Mouse (Mus musculus) left cerebral cortex, adult 2 months (tissue): ENCODE data around the gene Pdzd8. TPM values are rescaled to one million over a fixed set of nuclear protein-coding genes. Genes with fewer than 3 reads are reported as not detected.

ENCODE experiments used
- DNase-seq, 2 experiments: peaks; one replicate each; pipeline ENCODE4 v3.0.0; 2021 to 2022; ENCODE audit warnings: low spot score in 2 of 2, mixed read lengths in 1 of 2; ENCODE audit errors: extremely low spot score in 1 of 2
- H3K27ac ChIP-seq: fragments of 200-600 bp; 2 replicates; pipeline ENCODE4 v1.8.1; 2022
- H3K4me3 ChIP-seq: fragments of 200-600 bp; 2 replicates; pipeline ENCODE4 v1.8.1; 2022
- CTCF ChIP-seq: fragments of 200-600 bp; IDR thresholded peaks from 2 replicates; pipeline ENCODE4 v1.8.1; 2022; ENCODE audit warnings: antibody characterized with exemption, mild to moderate bottlenecking, moderate library complexity
- intact Hi-C: fragments of 180-260 bp; cut with DNase I; formaldehyde crosslinking; loops from one replicate; pipeline ENCODE4 v1.15.1; 2025
- total RNA-seq, 2 experiments: library from RNA; stranded (reverse); gene quantifications; 2 replicates each; pipeline ENCODE4 v1.2.3; 2021

The Pdzd8 gene
- total RNA-seq, 2 experiments from 2014 or later: 58.0 to 58.1 TPM

GRCm38 (mm10) chr19:59321990-59322389 is 23.6 kb downstream of the Pdzd8 start, which contains the start of gene Rps12-ps3:
TSS of gene Rps12-ps3 (plus strand) at chr19:59322290.
- DNase-seq: no peak
- H3K4me3 ChIP-seq: no peak within 1 kb of the TSS
- no peak within 1 kb of the TSS for H3K27ac ChIP-seq
- intact Hi-C loops: no loop called here
- no peak for TF ChIP-seq CTCF

GRCm38 (mm10) chr19:59316571-59316970 is 29.0 kb downstream of the Pdzd8 start:
- peak; percentile 82 for TF ChIP-seq CTCF
- peak in 1 of 2 experiments; percentile 23 for DNase-seq
- Histone ChIP-seq H3K4me3 (no peak overlapping the region), H3K27ac (no peak overlapping the region)
- intact Hi-C loops: no loop called here

- intact Hi-C loops: loop anchor here (1.0 kb wide), 1 partner anchor 76 kb away; no protein-coding TSS in a partner anchor
- TF ChIP-seq CTCF: peak; percentile 53
- Histone ChIP-seq H3K27ac (no peak overlapping the region), H3K4me3 (no peak overlapping the region)
- no peak for DNase-seq
Observed at GRCm38 (mm10) chr19:59315308-59315707, 30.3 kb downstream of the Pdzd8 start.

DNA sequence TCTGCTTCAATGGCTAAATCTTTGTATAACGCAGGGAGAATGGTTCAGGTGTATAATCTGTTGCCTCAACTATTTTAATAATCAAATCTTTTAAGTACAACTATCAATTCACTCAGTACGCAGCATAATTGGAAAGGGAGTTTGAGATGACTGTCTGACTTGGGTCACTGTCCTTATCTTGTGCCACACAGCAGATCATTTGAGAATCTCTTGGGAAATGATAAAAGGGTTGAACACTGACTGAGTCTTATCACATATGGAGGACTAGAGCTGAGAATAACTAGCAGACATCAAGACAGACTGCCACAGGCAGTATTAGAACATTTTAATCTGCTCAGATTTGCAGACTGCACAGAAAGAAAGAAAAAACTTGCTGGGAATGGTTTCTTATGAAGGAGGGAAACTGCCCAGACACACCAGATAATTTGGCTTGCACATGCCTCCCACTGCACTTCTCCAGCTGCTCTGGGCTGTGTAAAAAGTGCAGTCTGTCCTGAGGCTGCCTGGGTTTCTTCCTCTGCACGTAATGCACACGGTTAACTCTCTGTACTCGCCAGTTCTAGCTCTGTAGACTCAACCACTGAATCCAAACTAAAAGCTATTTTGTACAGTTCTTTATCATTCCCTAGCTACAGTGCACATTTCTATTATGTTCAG is 53.3 kb downstream of the Pdzd8 start:
- H3K27ac ChIP-seq: no peak overlapping the region
- no peak for TF ChIP-seq CTCF
- DNase-seq: no peak

GRCm38 (mm10) chr19:59289811-59290210 is 55.8 kb downstream of the Pdzd8 start:
- intact Hi-C loops: no loop called here
- no peak overlapping the region for H3K27ac ChIP-seq
- TF ChIP-seq CTCF: no peak
- no peak for DNase-seq
- H3K4me3 ChIP-seq: no peak overlapping the region

More for the DNA sequence above, 53.3 kb downstream of the Pdzd8 start:
- H3K4me3 ChIP-seq: no peak overlapping the region
- intact Hi-C loops: no loop called here

- intact Hi-C loops: no loop called here
- no peak for DNase-seq
- no peak for TF ChIP-seq CTCF
- Histone ChIP-seq H3K27ac (no peak overlapping the region), H3K4me3 (no peak overlapping the region)
Observed at GRCm38 (mm10) chr19:59289042-59289441, 56.5 kb downstream of the Pdzd8 start.

- DNase-seq: no peak
- Histone ChIP-seq H3K4me3 (no peak overlapping the region), H3K27ac (no peak overlapping the region)
- TF ChIP-seq CTCF: no peak
- intact Hi-C loops: no loop called here
Observed at GRCm38 (mm10) chr19:59282001-59282400, 63.6 kb downstream of the Pdzd8 start.

GRCm38 (mm10) chr19:59280841-59281240 is 64.7 kb downstream of the Pdzd8 start:
- TF ChIP-seq CTCF: no peak
- intact Hi-C loops: no loop called here
- DNase-seq: no peak
- Histone ChIP-seq H3K27ac (no peak overlapping the region), H3K4me3 (no peak overlapping the region)

DNA sequence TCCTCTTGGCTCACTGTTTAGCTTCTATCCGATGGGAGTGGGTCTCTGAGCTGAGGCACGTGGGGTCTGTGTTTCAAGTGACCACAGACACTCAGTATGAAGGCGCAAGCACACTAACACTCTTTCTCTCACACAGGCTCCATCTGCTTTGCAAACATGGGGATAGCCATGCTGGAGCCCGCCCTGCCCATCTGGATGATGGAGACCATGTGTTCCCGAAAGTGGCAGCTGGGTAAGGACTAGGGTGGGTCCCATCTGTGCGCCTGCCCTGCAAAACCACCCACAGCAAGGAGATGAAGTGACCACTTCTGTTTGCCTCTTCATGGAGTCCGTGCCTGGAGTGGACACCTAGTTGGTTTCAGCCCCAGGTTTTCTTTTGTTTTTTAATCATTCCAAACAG is 69.2 kb downstream of the Pdzd8 start:
- no peak for TF ChIP-seq CTCF
- intact Hi-C loops: no loop called here
- no peak for DNase-seq
- Histone ChIP-seq H3K27ac (no peak overlapping the region), H3K4me3 (no peak overlapping the region)

DNA sequence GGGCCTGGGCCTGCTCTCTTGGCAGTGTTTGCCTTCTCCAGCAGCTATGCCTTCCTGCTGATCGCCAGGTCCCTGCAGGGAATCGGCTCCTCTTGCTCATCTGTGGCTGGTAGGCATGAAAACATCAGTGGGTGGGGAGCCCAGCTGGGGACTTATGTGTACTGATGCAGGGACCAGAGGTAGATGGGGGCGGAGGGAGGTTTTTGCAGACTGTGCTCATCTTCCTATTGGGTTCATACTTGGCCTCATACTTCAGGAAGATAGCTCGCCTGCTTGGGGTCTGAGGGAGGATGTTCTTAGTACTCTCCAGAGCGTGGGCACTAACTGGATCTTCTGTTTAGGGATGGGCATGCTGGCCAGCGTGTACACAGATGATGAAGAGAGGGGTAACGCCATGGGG is 72.4 kb downstream of the Pdzd8 start:
- Histone ChIP-seq H3K27ac (no peak overlapping the region), H3K4me3 (no peak overlapping the region)
- intact Hi-C loops: no loop called here
- TF ChIP-seq CTCF: no peak
- DNase-seq: no peak

- H3K27ac ChIP-seq: no peak overlapping the region
- H3K4me3 ChIP-seq: no peak overlapping the region
- no peak for DNase-seq
- no peak for TF ChIP-seq CTCF
- intact Hi-C loops: no loop called here
Observed at GRCm38 (mm10) chr19:59267417-59267963, 78.1 kb downstream of the Pdzd8 start.

GRCm38 (mm10) chr19:59265907-59266306 is 79.7 kb downstream of the Pdzd8 start:
- Histone ChIP-seq H3K4me3 (no peak overlapping the region), H3K27ac (no peak overlapping the region)
- no peak for TF ChIP-seq CTCF
- intact Hi-C loops: no loop called here
- no peak for DNase-seq
